Mouse (Mus musculus) cerebellum, adult 11-12 months (tissue): Measurements from ENCODE around the gene Pola2.

Experiments
- DNase-seq: peaks from one replicate; pipeline ENCODE4 v3.0.0; 2022

Pola2 gene

GRCm38 (mm10) chr19:5892735-5893134, 71.3 kb downstream of the Pola2 start:
- no peak for DNase-seq

DNA sequence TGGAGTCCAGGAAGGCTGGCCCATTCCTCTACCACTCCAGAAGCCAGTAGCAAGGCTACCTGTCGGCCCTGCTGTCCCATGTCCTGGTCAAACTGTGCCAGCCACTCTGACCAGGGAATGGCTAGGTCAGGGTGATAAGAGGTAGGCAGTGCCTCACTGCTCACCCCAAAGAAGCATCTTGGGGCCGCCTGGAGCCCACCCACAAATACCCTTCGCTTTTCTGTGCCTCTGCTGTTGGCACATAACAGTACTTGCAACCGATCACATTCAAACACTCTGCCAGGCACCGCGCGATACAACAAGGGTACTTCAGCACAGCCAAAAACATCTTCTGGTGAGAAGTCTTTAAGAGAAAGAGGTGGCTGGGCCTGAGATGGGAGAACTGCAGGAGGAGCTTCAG, 71.7 kb downstream of the Pola2 start:
- DNase-seq: no peak

- no peak for DNase-seq
Measured at GRCm38 (mm10) chr19:5891521-5892258, 72.3 kb downstream of the Pola2 start.
